Mouse (Mus musculus): ENCODE measurements around the gene Vegfd. TPM values are rescaled to one million over a fixed set of nuclear protein-coding genes. Genes with fewer than 3 reads are reported as not detected.

Vegfd gene
- polyA plus RNA-seq, 1 experiment = 2.1 TPM

- Histone ChIP-seq H3K4me3 (no peak overlapping the region), H3K36me3 (ENCODE audit: control insufficient read depth, insufficient read depth) (no peaks in the 10 kb centered on the region), H3K4me2 (ENCODE audit: low read depth) (no peak overlapping the region), H3K27me3 (ENCODE audit: control insufficient read depth, insufficient read depth, insufficient read length) (no peaks in the 10 kb centered on the region), H3K79me2 (ENCODE audit: control insufficient read depth, insufficient read depth) (no peaks in the 10 kb centered on the region), H3ac (ENCODE audit: control insufficient read depth, insufficient read length) (no peak overlapping the region)
- TF ChIP-seq MYOD1 (IDR thresholded peaks at IDR 0.05; ENCODE audit: control insufficient read depth in 1 of 3, insufficient read length in 2 of 3, low read depth in 2 of 3) (no peak), SRF (IDR thresholded peaks at IDR 0.05; ENCODE audit: control insufficient read depth, insufficient read length, low read depth) (no peak), TCF3 (IDR thresholded peaks at IDR 0.05; ENCODE audit: insufficient read length, low read depth) (no peak), CEBPB (IDR thresholded peaks at IDR 0.05; ENCODE audit: insufficient read depth, poor library complexity, severe bottlenecking) (no peak), TCF12 (IDR thresholded peaks at IDR 0.05; ENCODE audit: insufficient read depth, poor library complexity, severe bottlenecking) (no peak)
Observed at GRCm38 (mm10) chrX:164345359-164345938, 27.7 kb upstream of the Vegfd start.

DNA sequence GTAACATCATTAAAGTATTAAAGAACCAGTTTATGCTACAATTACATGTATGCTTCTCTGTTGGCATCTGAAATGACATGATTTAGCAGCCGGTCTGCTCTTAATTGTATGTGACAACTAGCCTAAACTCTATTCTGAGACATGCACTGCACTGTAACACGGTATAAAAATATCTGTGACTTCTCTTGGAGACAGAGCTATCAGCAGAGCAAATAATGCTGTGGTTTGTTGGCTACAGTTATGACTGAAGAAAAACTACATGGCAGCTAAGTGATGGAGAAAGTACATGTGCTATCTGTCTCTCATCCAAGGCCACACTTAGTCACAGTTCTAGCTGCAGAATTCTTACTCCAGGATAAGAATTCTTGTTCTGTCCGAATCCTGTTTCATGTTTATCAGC is 24.2 kb upstream of the Vegfd start:
- Histone ChIP-seq H3K4me2 (ENCODE audit: low read depth) (no peak overlapping the region), H3K79me2 (ENCODE audit: control insufficient read depth, insufficient read depth) (no peaks in the 10 kb centered on the region), H3K36me3 (ENCODE audit: control insufficient read depth, insufficient read depth) (no peaks in the 10 kb centered on the region), H3ac (ENCODE audit: control insufficient read depth, insufficient read length) (no peak overlapping the region), H3K27me3 (ENCODE audit: control insufficient read depth, insufficient read depth, insufficient read length) (no peaks in the 10 kb centered on the region), H3K4me3 (no peak overlapping the region)
- TF ChIP-seq MAX (IDR thresholded peaks at IDR 0.05; ENCODE audit: low read depth) = no peak
- no peak for TF ChIP-seq USF1 (IDR thresholded peaks at IDR 0.05; ENCODE audit: low read depth)
- TF ChIP-seq TCF3 (IDR thresholded peaks at IDR 0.05; ENCODE audit: insufficient read length, low read depth) = no peak
- TF ChIP-seq REST (IDR thresholded peaks at IDR 0.05; ENCODE audit: insufficient read depth, insufficient read length) = no peak

DNA sequence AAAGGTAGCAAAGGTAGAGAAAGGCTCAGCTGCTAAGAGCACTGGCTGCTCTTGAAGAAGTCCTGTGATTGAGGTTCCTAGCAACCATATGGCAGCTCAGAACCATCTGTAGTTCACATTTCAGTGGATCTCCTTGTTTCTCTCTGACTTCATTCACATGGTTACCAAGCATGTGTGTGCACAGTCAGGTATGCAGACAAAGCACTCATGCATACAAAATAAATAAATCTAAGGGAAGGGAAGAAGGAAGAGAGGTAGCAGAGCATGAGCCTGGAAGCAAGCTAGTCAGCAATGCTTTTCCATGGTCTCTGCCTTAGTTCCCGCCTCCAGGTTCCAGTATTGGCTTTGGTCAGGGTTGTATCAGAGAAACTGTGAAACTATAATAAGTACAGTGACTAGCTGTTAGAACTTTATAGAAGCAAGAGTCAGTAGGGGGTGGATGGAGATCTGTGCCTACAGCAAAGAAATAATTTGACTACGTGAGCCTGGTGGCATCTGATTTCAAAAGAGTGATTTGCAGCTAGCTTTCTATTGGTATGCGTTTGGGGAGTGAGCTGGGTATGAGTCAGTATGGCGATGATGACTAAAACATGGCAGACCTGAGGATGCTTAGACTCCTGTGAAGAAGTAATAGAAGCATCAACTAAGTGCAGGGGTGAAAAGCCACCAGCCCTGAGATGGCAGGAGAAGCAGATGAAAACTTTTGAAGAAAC is 7.9 kb upstream of the Vegfd start:
- TF ChIP-seq POLR2AphosphoS2 (IDR thresholded peaks at IDR 0.05; ENCODE audit: insufficient read length, low read depth) (no peak), CEBPB (IDR thresholded peaks at IDR 0.05; ENCODE audit: insufficient read depth, poor library complexity, severe bottlenecking) (no peak), REST (IDR thresholded peaks at IDR 0.05; ENCODE audit: insufficient read depth, insufficient read length) (no peak), MYOD1 (IDR thresholded peaks at IDR 0.05; ENCODE audit: control insufficient read depth in 1 of 3, insufficient read length in 2 of 3, low read depth in 2 of 3) (no peak), TCF3 (IDR thresholded peaks at IDR 0.05; ENCODE audit: insufficient read length, low read depth) (no peak), USF1 (IDR thresholded peaks at IDR 0.05; ENCODE audit: low read depth) (no peak), SRF (IDR thresholded peaks at IDR 0.05; ENCODE audit: control insufficient read depth, insufficient read length, low read depth) (no peak), MAX (IDR thresholded peaks at IDR 0.05; ENCODE audit: low read depth) (no peak), TCF12 (IDR thresholded peaks at IDR 0.05; ENCODE audit: insufficient read depth, poor library complexity, severe bottlenecking) (no peak), E2F4 (IDR thresholded peaks at IDR 0.05; ENCODE audit: insufficient read depth) (no peak), MYOG (IDR thresholded peaks at IDR 0.05; ENCODE audit: control insufficient read depth in 1 of 3, insufficient read depth in 1 of 3, insufficient read length in 2 of 3, low read depth in 2 of 3) (no peak), POLR2A (IDR thresholded peaks at IDR 0.05; ENCODE audit: insufficient read length, low read depth) (no peak)
- H3K4me2 ChIP-seq (ENCODE audit: low read depth) = no peak overlapping the region
- H3K4me3 ChIP-seq = no peak overlapping the region

DNA sequence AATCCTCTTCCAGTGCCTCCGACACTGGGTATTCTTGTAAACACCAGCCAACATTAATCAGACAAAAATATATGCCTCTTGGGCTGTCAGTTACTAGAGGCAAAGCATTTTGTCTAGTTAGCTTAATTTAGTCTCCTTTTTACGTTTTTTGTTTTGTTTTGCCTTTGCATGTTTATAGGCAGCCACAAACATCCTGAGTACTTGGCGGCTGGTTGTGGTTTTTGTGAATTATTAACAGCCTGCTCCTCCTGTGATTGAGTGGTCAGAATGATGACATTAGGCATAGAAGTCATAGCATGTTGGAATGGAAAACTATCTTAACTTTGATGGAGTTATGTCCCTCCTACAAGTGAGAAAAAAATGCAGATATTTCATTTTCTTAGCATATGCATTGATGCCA is 2.6 kb upstream of the Vegfd start:
- no peak overlapping the region for H3K4me2 ChIP-seq (ENCODE audit: low read depth)
- TF ChIP-seq REST (IDR thresholded peaks at IDR 0.05; ENCODE audit: insufficient read depth, insufficient read length) = no peak
- TF ChIP-seq CEBPB (IDR thresholded peaks at IDR 0.05; ENCODE audit: insufficient read depth, poor library complexity, severe bottlenecking) = no peak
- TF ChIP-seq POLR2AphosphoS2 (IDR thresholded peaks at IDR 0.05; ENCODE audit: insufficient read length, low read depth) = no peak
- TF ChIP-seq TCF12 (IDR thresholded peaks at IDR 0.05; ENCODE audit: insufficient read depth, poor library complexity, severe bottlenecking) = no peak
- no peak for TF ChIP-seq POLR2A (IDR thresholded peaks at IDR 0.05; ENCODE audit: insufficient read length, low read depth)
- TF ChIP-seq SRF (IDR thresholded peaks at IDR 0.05; ENCODE audit: control insufficient read depth, insufficient read length, low read depth) = no peak
- no peak for TF ChIP-seq E2F4 (IDR thresholded peaks at IDR 0.05; ENCODE audit: insufficient read depth)
- TF ChIP-seq MYOG (IDR thresholded peaks at IDR 0.05; ENCODE audit: control insufficient read depth in 1 of 3, insufficient read depth in 1 of 3, insufficient read length in 2 of 3, low read depth in 2 of 3) = no peak
- TF ChIP-seq MYOD1 (IDR thresholded peaks at IDR 0.05; ENCODE audit: control insufficient read depth in 1 of 3, insufficient read length in 2 of 3, low read depth in 2 of 3) = no peak
- TF ChIP-seq MAX (IDR thresholded peaks at IDR 0.05; ENCODE audit: low read depth) = no peak
- TF ChIP-seq USF1 (IDR thresholded peaks at IDR 0.05; ENCODE audit: low read depth) = no peak
- no peak for TF ChIP-seq TCF3 (IDR thresholded peaks at IDR 0.05; ENCODE audit: insufficient read length, low read depth)

More for the DNA sequence above, 7.9 kb upstream of the Vegfd start:
- Histone ChIP-seq H3K36me3 (ENCODE audit: control insufficient read depth, insufficient read depth) (no peaks in the 10 kb centered on the region), H3ac (ENCODE audit: control insufficient read depth, insufficient read length) (no peak overlapping the region), H3K27me3 (ENCODE audit: control insufficient read depth, insufficient read depth, insufficient read length) (no peaks in the 10 kb centered on the region), H3K79me2 (ENCODE audit: control insufficient read depth, insufficient read depth) (no peaks in the 10 kb centered on the region)

DNA sequence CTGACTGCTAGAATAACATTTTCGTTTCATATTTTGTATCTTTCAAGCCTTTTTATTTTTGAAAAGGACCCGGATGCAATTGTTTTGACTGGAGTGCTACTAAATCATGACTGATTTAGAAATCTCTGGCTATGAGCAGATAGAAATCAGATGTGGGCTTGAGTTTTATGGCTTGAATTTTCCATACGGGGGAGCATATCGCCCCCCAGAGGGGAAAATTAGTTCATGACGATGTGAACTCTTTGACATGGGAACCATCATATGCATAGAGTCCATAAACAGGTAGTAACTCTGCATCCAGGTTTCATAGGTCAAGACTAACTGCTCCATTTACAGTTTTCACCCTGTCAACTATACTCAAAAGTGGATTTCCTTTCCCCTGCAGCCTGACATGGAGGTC is 1.4 kb downstream of the Vegfd start:
- Histone ChIP-seq H3K4me3 (no peak overlapping the region), H3K4me2 (ENCODE audit: low read depth) (peak overlapping the region; percentile 74)
- TF ChIP-seq MAX (IDR thresholded peaks at IDR 0.05; ENCODE audit: low read depth) = no peak
- TF ChIP-seq CEBPB (IDR thresholded peaks at IDR 0.05; ENCODE audit: insufficient read depth, poor library complexity, severe bottlenecking) = no peak
- no peak for TF ChIP-seq SRF (IDR thresholded peaks at IDR 0.05; ENCODE audit: control insufficient read depth, insufficient read length, low read depth)
- no peak for TF ChIP-seq E2F4 (IDR thresholded peaks at IDR 0.05; ENCODE audit: insufficient read depth)
- no peak for TF ChIP-seq USF1 (IDR thresholded peaks at IDR 0.05; ENCODE audit: low read depth)
- no peak for TF ChIP-seq MYOG (IDR thresholded peaks at IDR 0.05; ENCODE audit: control insufficient read depth in 1 of 3, insufficient read depth in 1 of 3, insufficient read length in 2 of 3, low read depth in 2 of 3)
- TF ChIP-seq REST (IDR thresholded peaks at IDR 0.05; ENCODE audit: insufficient read depth, insufficient read length) = no peak
- no peak for TF ChIP-seq POLR2A (IDR thresholded peaks at IDR 0.05; ENCODE audit: insufficient read length, low read depth)
- TF ChIP-seq MYOD1 (IDR thresholded peaks at IDR 0.05; ENCODE audit: control insufficient read depth in 1 of 3, insufficient read length in 2 of 3, low read depth in 2 of 3) = no peak
- no peak for TF ChIP-seq TCF3 (IDR thresholded peaks at IDR 0.05; ENCODE audit: insufficient read length, low read depth)
- no peak for TF ChIP-seq POLR2AphosphoS2 (IDR thresholded peaks at IDR 0.05; ENCODE audit: insufficient read length, low read depth)

More for the DNA sequence above, 2.6 kb upstream of the Vegfd start:
- Histone ChIP-seq H3K4me3 (no peak overlapping the region), H3K27me3 (ENCODE audit: control insufficient read depth, insufficient read depth, insufficient read length) (no peaks in the 10 kb centered on the region), H3K79me2 (ENCODE audit: control insufficient read depth, insufficient read depth) (no peaks in the 10 kb centered on the region), H3ac (ENCODE audit: control insufficient read depth, insufficient read length) (no peak overlapping the region), H3K36me3 (ENCODE audit: control insufficient read depth, insufficient read depth) (no peaks in the 10 kb centered on the region)

More for the DNA sequence above, 1.4 kb downstream of the Vegfd start:
- Histone ChIP-seq H3K36me3 (ENCODE audit: control insufficient read depth, insufficient read depth) (no peaks in the 10 kb centered on the region), H3K79me2 (ENCODE audit: control insufficient read depth, insufficient read depth) (no peaks in the 10 kb centered on the region), H3ac (ENCODE audit: control insufficient read depth, insufficient read length) (no peak overlapping the region), H3K27me3 (ENCODE audit: control insufficient read depth, insufficient read depth, insufficient read length) (no peaks in the 10 kb centered on the region)
